8 mouse cellular contexts compared by ENCODE assay signal in the genomic region with DNA sequence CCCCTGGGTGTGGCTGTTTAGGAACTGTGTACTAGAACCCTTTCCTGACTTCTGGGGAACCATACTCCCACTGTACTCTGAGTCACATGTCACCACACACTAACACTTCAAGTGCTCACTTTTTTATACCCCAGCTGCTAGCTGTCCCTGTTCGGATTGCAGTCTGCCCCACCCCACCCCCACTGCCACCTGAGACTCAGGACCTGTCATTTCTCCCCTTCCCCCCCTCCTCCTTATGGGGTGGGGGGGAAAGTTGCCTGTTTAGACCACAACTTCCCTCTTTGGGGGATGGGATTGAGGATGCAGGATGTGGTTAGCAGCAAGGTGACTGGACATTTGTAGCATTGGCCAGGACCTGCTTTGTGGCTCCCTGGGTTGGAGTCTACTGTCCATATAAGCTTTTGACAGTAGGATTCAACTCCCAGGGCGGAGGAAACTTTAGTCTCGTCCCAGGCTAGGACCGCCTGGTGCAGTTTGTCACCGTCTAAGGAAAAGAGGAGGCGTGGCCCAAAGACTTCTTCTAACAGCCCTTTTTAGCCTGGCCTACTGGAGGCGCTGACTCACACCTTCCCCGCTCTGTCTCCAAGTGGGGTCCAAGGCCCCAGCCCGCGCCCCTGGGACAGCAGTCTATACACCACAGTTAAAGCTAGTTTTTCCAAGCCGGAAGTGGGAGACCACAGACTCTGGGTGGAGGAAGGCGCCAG. TPM values are rescaled to one million over a fixed set of nuclear protein-coding genes. Genes with fewer than 3 reads are reported as not detected.
DNase-seq lines count a peak whose midpoint lies in the region; ATAC-seq and TF ChIP-seq lines count a peak whose summit lies in the region.

No protein-coding gene starts in this region.

- H3K79me2 ChIP-seq in CH12.LX (replicated peaks; ENCODE audit: control insufficient read depth, extremely low read depth, insufficient read depth, poor library complexity, severe bottlenecking), result peaks cover 15% of the 10 kb centered on the region

- no peak overlapping the region; the same call in 1 of the 2 replicates for H3K9ac ChIP-seq in heart, embryonic 15.5 days
- H3K9ac ChIP-seq in CH12.LX (ENCODE audit: insufficient read depth, low read depth), result peak overlapping the region; percentile 89; the same call in 1 of the 2 replicates
- no peak overlapping the region for H3K9ac ChIP-seq in embryonic facial prominence, embryonic 13.5 days
- no peak overlapping the region for H3K9ac ChIP-seq in liver, postnatal 0 days (replicated peaks)

- in situ Hi-C loops in CH12.LX (cut with MboI; ENCODE audit: low pct_ligation_motif_present, low pct_unique_long_range_greater_than_20kb, low sequenced_read_pairs), result no loop called here

- dilution Hi-C loops in CH12.LX (cut with MboI; ENCODE audit: extremely low pct_ligation_motif_present, extremely low pct_unique_long_range_greater_than_20kb, low sequenced_read_pairs), result no loop called here

- WGBS in heart, embryonic 15.5 days, result 25% methylated on average over 12 of the region's 12 CpGs
- 45% methylated on average over 12 of the region's 12 CpGs for WGBS in embryonic facial prominence, embryonic 13.5 days
- WGBS in liver, postnatal 0 days (ENCODE audit: insufficient replicate concordance), result 20% methylated on average over 12 of the region's 12 CpGs

- H3K4me2 ChIP-seq in heart, embryonic 15.5 days, result peak overlapping the region; percentile 72
- H3K4me2 ChIP-seq in CH12.LX (ENCODE audit: insufficient read depth, low read depth, poor library complexity, severe bottlenecking), result peak overlapping the region; percentile 72
- H3K4me2 ChIP-seq in embryonic facial prominence, embryonic 13.5 days, result peak overlapping the region; percentile 56
- H3K4me2 ChIP-seq in liver, postnatal 0 days (ENCODE audit: low read depth, low read length), result peak overlapping the region; percentile 66

- peak; percentile 75 for TF ChIP-seq EP300 in CH12.LX (IDR thresholded peaks at IDR 0.05; ENCODE audit: low read length)
- TF ChIP-seq EP300 in liver, postnatal 0 days (IDR thresholded peaks at IDR 0.05; ENCODE audit: low read depth), result no peak

- peaks cover 23% of the 10 kb centered on the region for H3K4me1 ChIP-seq in heart, embryonic 15.5 days (replicated peaks)
- peaks cover 8 to 18% of the 10 kb centered on the region in 2 experiments; a peak in 3 of 4 replicates for H3K4me1 ChIP-seq in CH12.LX (ENCODE audit: control insufficient read depth in 1 of 2, insufficient read depth in 2 of 2)
- H3K4me1 ChIP-seq in embryonic facial prominence, embryonic 13.5 days, result no peaks in the 10 kb centered on the region
- peaks cover 6% of the 10 kb centered on the region; the same call in 1 of the 2 replicates for H3K4me1 ChIP-seq in liver, postnatal 0 days (ENCODE audit: insufficient read depth)

- TF ChIP-seq RAD21 in CH12.LX (IDR thresholded peaks at IDR 0.05; ENCODE audit: low read depth, low read length), result no peak

- no peaks in the 10 kb centered on the region for H3K27me3 ChIP-seq in heart, embryonic 15.5 days
- H3K27me3 ChIP-seq in CH12.LX (replicated peaks), result no peaks in the 10 kb centered on the region
- H3K27me3 ChIP-seq in embryonic facial prominence, embryonic 13.5 days, result no peaks in the 10 kb centered on the region
- no peaks in the 10 kb centered on the region for H3K27me3 ChIP-seq in liver, postnatal 0 days (ENCODE audit: insufficient read depth, low read length)

- TF ChIP-seq CTCF in CH12.LX (conservative IDR thresholded peaks at IDR 0.05 in 1 of 2, IDR thresholded peaks at IDR 0.05 in 1 of 2; ENCODE audit: low read depth in 2 of 2, low read length in 2 of 2), result 0 out of 4 replicates have a peak, but pooled peaks of 1 of the 2 experiments have one; percentile 3
- TF ChIP-seq CTCF in liver, postnatal 0 days (IDR thresholded peaks at IDR 0.05; ENCODE audit: low read depth), result no peak

- H3K4me3 ChIP-seq in heart, embryonic 15.5 days, result peak overlapping the region; percentile 42
- peak overlapping the region in 2 of 3 experiments; percentile 5 to 27 for H3K4me3 ChIP-seq in CH12.LX (replicated peaks in 1 of 3; ENCODE audit: low read depth in 2 of 3, low read length in 2 of 3, poor library complexity in 1 of 3)
- H3K4me3 ChIP-seq in embryonic facial prominence, embryonic 13.5 days, result peak overlapping the region; percentile 31; the same call in 1 of the 2 replicates
- peak overlapping the region; percentile 25; the same call in 1 of the 2 replicates for H3K4me3 ChIP-seq in liver, postnatal 0 days (ENCODE audit: low read depth, low read length)

- peak; percentile 19; the same call in 1 of the 2 replicates for ATAC-seq in heart, embryonic 15.5 days (replicated peaks; ENCODE audit: insufficient number of reproducible peaks, insufficient read depth, low FRiP score, low read depth)
- peak; percentile 43; the same call in 1 of the 2 replicates for ATAC-seq in embryonic facial prominence, embryonic 13.5 days (ENCODE audit: insufficient number of reproducible peaks, insufficient read depth, low FRiP score, low TSS enrichment, low read depth)
- peak; percentile 33 for ATAC-seq in liver, postnatal 0 days

- no peak for DNase-seq in heart, adult 18-20 months
- peak; percentile 92 for DNase-seq in CH12.LX (ENCODE audit: extremely low read depth)
- peak; percentile 41 for DNase-seq in liver, postnatal 0 days
- DNase-seq in thymus, postnatal 14 days, result peak; percentile 63
- no peak for DNase-seq in left cerebral cortex, adult 11 months (ENCODE audit: low spot score)
- DNase-seq in cerebellum, adult 8-10 months, result no peak

- H3K27ac ChIP-seq in heart, embryonic 15.5 days, result peak overlapping the region; percentile 42
- H3K27ac ChIP-seq in CH12.LX (ENCODE audit: insufficient read depth, low read depth), result peak overlapping the region; percentile 77
- peak overlapping the region; percentile 81 for H3K27ac ChIP-seq in embryonic facial prominence, embryonic 13.5 days
- peak overlapping the region; percentile 62 for H3K27ac ChIP-seq in liver, postnatal 0 days (ENCODE audit: low read depth)

- no peaks in the 10 kb centered on the region for H3K9me3 ChIP-seq in heart, embryonic 15.5 days (replicated peaks)
- no peaks in the 10 kb centered on the region for H3K9me3 ChIP-seq in CH12.LX (replicated peaks; ENCODE audit: low read length)
- H3K9me3 ChIP-seq in embryonic facial prominence, embryonic 13.5 days, result no peaks in the 10 kb centered on the region
- H3K9me3 ChIP-seq in liver, postnatal 0 days (ENCODE audit: low read length), result no peaks in the 10 kb centered on the region

- TF ChIP-seq POLR2A in CH12.LX (IDR thresholded peaks at IDR 0.05; ENCODE audit: low read depth, low read length), result no peak; the same call in 1 of the 2 replicates

- H3K36me3 ChIP-seq in heart, embryonic 15.5 days, result peaks cover 4% of the 10 kb centered on the region
- H3K36me3 ChIP-seq in CH12.LX (replicated peaks in 1 of 2; ENCODE audit: control insufficient read depth in 1 of 2, insufficient read depth in 1 of 2, low read length in 1 of 2), result peaks cover 6 to 7% of the 10 kb centered on the region in 2 experiments
- no peaks in the 10 kb centered on the region for H3K36me3 ChIP-seq in embryonic facial prominence, embryonic 13.5 days
- no peaks in the 10 kb centered on the region for H3K36me3 ChIP-seq in liver, postnatal 0 days (replicated peaks; ENCODE audit: insufficient read depth, low read length)

RNA-seq across cellular contexts. Expression of a gene that starts 2.5 kb away (rescaled TPM):
- 129 and 145 TPM in 2 replicates for polyA plus RNA-seq in heart, embryonic 15.5 days (2015; fragmentation: Nextera tagmentation; extraction: Ambion mirVana)
- 10 to 100 TPM; 41.3 to 57.6 TPM for total RNA-seq in heart, adult 18-20 months (2021)
- total RNA-seq in CH12.LX (2012; rRNA removed), result 163 and 183 TPM in 2 replicates
- total RNA-seq in CH12.LX (2014; rRNA removed), result 144 and 173 TPM in 2 replicates
- polyA plus RNA-seq in CH12.LX (2012; ENCODE audit: insufficient read length, low read depth), result 207 and 247 TPM in 2 replicates
- 100 and 115 TPM in 2 replicates for polyA plus RNA-seq in embryonic facial prominence, embryonic 13.5 days (2015; fragmentation: Nextera tagmentation; extraction: Ambion mirVana)
- polyA plus RNA-seq in liver, postnatal 0 days (2015; fragmentation: Nextera tagmentation; extraction: Ambion mirVana), result 25.7 TPM in 2 replicates

RNA-seq across cellular contexts. Expression of a gene that starts 7.3 kb away (rescaled TPM):
- 0.69 and 1.2 TPM in 2 replicates for polyA plus RNA-seq in heart, embryonic 15.5 days (2015; fragmentation: Nextera tagmentation; extraction: Ambion mirVana)
- total RNA-seq in heart, adult 18-20 months (2021), result 10 to 100 TPM; 25.2 to 27.9 TPM
- total RNA-seq in CH12.LX (2012; rRNA removed), result 0.13 TPM in 1 of 2 replicates, not detected in the other
- not detected in 2 replicates for total RNA-seq in CH12.LX (2014; rRNA removed)
- polyA plus RNA-seq in CH12.LX (2012; ENCODE audit: insufficient read length, low read depth), result not detected in 2 replicates
- 0.66 TPM in 1 of 2 replicates, not detected in the other for polyA plus RNA-seq in embryonic facial prominence, embryonic 13.5 days (2015; fragmentation: Nextera tagmentation; extraction: Ambion mirVana)
- polyA plus RNA-seq in liver, postnatal 0 days (2015; fragmentation: Nextera tagmentation; extraction: Ambion mirVana), result 2.4 TPM in 2 replicates

RNA-seq across cellular contexts. Expression of a gene that starts 16.7 kb away (rescaled TPM):
- 8.0 and 10.6 TPM in 2 replicates for polyA plus RNA-seq in heart, embryonic 15.5 days (2015; fragmentation: Nextera tagmentation; extraction: Ambion mirVana)
- 10 to 100 TPM; 21.1 to 21.5 TPM for total RNA-seq in heart, adult 18-20 months (2021)
- total RNA-seq in CH12.LX (2012; rRNA removed) (3.9 and 4.5 TPM in 2 replicates), CH12.LX (2014; rRNA removed) (2.2 and 2.3 TPM in 2 replicates)
- polyA plus RNA-seq in CH12.LX (2012; ENCODE audit: insufficient read length, low read depth), result 12.5 and 13.7 TPM in 2 replicates
- 9.9 and 11.8 TPM in 2 replicates for polyA plus RNA-seq in embryonic facial prominence, embryonic 13.5 days (2015; fragmentation: Nextera tagmentation; extraction: Ambion mirVana)
- polyA plus RNA-seq in liver, postnatal 0 days (2015; fragmentation: Nextera tagmentation; extraction: Ambion mirVana), result 1.7 TPM in 2 replicates

RNA-seq across cellular contexts. Expression of a gene that starts 23.2 kb away (rescaled TPM):
- 27.0 and 28.2 TPM in 2 replicates for polyA plus RNA-seq in heart, embryonic 15.5 days (2015; fragmentation: Nextera tagmentation; extraction: Ambion mirVana)
- 10 to 100 TPM; 17.8 to 20.1 TPM for total RNA-seq in heart, adult 18-20 months (2021)
- total RNA-seq in CH12.LX (2012; rRNA removed) (14.6 and 16.8 TPM in 2 replicates), CH12.LX (2014; rRNA removed) (6.6 and 9.3 TPM in 2 replicates)
- polyA plus RNA-seq in CH12.LX (2012; ENCODE audit: insufficient read length, low read depth), result 32.2 and 35.3 TPM in 2 replicates
- 37.2 and 40.6 TPM in 2 replicates for polyA plus RNA-seq in embryonic facial prominence, embryonic 13.5 days (2015; fragmentation: Nextera tagmentation; extraction: Ambion mirVana)
- 8.0 and 9.3 TPM in 2 replicates for polyA plus RNA-seq in liver, postnatal 0 days (2015; fragmentation: Nextera tagmentation; extraction: Ambion mirVana)

RNA-seq across cellular contexts. Expression of a gene that starts 35.5 kb away (rescaled TPM):
- polyA plus RNA-seq in heart, embryonic 15.5 days (2015; fragmentation: Nextera tagmentation; extraction: Ambion mirVana), result 0.64 and 2.8 TPM in 2 replicates
- total RNA-seq in heart, adult 18-20 months (2021), result 1 to 10 TPM; 2.2 to 4.1 TPM
- total RNA-seq in CH12.LX (2012; rRNA removed) (0.80 and 1.2 TPM in 2 replicates), CH12.LX (2014; rRNA removed) (0.27 TPM in 2 replicates)
- 0.65 and 0.74 TPM in 2 replicates for polyA plus RNA-seq in CH12.LX (2012; ENCODE audit: insufficient read length, low read depth)
- 2.1 and 3.3 TPM in 2 replicates for polyA plus RNA-seq in embryonic facial prominence, embryonic 13.5 days (2015; fragmentation: Nextera tagmentation; extraction: Ambion mirVana)
- 0.04 TPM in 1 of 2 replicates, not detected in the other for polyA plus RNA-seq in liver, postnatal 0 days (2015; fragmentation: Nextera tagmentation; extraction: Ambion mirVana)

Comparison
In these comparisons a context has a peak if more than half of its experiments do, and no peak if none do; other contexts are left out.
1. DNase-seq: peak in CH12.LX (single experiment), liver, postnatal 0 days (single experiment) and thymus, postnatal 14 days (single experiment); none in heart, adult 18-20 months (0 of 2), left cerebral cortex, adult 11 months (single experiment) and cerebellum, adult 8-10 months (single experiment).
2. Peak in every context shown above with its lines, with median percentiles within 50 percentile points of each other: ATAC-seq, H3K27ac ChIP-seq, H3K4me2 ChIP-seq and H3K4me3 ChIP-seq.